Mouse (Mus musculus): ENCODE measurements around the gene Akap6.

Gene Akap6

DNA sequence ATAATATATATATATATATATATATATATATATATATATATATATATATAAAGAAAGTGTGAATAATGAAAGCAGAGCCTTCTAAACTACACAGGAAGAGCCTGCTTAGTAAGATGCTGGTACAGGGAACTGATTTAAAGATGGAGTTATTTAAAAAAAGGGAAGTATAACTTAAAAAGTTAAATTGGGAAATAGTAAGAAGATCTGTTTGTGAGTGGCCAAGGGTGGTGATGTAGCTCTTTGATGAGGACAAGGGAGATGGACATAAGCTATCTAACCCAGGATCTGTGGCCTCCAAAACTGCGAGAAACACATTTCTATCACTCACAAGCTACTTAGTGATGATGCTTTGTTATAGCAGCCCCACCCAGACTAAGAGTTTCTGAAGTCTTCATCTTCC is 146.8 kb downstream of the Akap6 start:
- DNase-seq (ENCODE audit: extremely low read depth, low read depth, low spot score): no peak

DNA sequence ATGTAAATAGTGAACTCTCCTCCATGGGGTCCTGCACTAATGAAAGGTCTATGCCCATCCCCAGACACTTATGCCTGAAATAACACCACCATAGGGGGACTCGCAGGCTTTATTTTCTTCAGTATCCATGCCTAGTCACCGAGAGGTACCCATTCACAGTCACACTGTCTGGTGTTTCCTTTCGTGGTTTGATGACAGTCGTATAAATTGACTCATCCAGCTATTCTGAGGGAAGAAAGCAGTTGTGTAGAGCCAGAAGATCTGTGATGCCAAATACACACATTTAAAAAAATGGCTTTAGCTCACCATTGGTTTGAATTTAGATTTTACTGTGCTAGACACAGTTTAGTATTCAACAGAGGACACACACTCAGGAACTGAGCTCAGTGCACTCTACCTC is 147.8 kb downstream of the Akap6 start:
- DNase-seq (ENCODE audit: extremely low read depth, low read depth, low spot score): no peak

DNA sequence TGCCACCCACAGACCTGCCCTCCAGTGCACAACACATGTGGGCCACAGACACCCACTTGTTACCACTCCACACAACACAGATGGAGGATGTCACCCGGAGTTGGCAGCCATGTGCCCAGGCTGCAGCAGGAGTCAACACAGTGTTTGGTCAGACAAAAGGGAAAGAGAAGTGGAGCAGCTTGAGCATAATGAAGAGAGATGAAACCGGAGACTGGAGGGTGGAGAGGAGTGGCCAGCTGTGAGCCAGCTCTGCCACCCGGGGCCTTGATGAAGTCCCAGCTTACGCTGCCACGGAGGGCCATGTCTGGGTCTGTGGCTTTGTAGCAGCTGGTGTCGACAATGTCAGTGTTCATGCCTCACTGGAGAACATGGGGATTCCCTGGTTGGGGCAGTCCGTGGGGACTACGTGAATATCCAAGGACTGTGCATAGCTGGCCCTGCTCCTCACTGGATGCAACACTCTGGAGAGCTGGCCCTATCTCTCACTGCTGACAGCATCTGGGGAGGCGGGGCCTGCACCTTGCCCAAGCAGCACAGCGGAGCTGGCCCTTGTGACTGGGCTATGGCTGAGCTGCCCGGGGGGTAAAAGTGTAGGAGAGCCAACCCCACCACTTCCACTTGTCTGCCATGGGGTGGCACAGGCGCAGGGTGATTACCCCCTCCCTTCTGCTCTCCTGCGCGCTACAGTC is 148.8 kb downstream of the Akap6 start:
- DNase-seq (ENCODE audit: extremely low read depth, low read depth, low spot score): no peak

DNA sequence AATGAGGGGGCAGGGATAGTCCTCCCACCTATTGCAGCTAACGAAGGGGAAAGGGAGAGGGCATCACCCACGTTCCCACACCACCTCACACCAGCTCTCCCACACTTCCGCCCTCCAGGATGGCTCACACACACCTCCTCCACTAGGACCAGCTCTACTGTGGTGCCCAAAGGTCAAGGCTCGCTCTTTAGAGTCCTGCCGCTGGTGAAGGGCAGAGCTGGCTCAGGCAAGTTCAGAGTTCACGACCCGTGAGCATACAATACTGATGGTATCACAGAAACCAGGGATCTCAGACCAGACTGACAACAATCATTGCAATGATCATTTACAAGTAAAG is 149.3 kb downstream of the Akap6 start:
- no peak for DNase-seq (ENCODE audit: extremely low read depth, low read depth, low spot score)

DNA sequence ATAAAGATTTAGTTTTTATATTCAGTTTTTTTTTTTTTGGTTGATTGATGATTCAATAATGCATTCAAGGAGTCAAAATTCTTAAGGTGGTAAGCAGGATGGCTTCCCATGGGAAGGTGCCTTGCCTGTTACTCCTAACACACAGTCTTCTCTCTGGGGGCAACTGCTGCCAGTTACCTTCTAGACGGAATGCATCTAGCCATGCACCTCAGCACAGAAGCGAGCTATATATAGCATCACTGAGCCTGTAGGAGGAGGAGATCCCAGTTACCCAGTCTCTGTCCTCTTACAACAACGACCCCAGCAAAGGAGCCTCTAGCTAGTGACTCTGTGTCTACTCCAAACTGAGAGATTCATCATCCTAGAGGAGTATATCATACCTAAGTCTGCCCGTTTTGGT is 150.1 kb downstream of the Akap6 start:
- DNase-seq (ENCODE audit: extremely low read depth, low read depth, low spot score): no peak

DNA sequence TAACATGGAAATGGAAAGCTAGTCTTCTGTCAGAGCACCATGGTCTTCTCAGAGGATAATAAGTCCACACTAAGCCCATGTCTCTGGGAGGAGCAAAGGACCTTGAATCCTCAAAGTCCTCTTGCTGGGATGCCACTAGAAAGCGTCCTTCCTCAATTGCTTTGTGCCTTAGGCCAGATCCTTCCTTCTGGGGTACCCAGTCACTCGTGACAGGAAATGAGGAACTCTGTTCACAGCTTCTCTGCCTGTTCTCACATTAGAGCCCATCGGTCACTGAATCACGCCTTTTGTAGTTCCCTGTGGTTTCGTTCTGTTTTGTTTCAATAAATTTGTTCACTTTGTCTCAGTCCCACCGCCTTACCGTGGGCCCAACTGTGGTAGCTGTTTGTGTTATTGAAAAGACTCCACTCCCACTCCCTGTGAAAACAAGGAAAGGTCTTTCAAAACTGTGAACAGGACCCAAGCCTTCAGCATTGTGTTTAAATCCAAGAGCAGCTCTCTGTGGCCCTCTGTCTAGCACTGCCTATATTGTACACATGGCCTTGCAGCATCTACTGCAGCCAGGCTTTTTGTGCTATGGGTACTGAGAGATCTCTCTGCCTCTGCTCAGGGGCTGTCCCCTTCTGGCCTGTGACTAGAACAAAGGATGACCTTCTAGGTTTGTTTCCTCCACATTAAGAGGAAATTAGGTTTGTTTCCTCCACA is 151.3 kb downstream of the Akap6 start:
- DNase-seq (ENCODE audit: extremely low read depth, low read depth, low spot score): no peak

DNA sequence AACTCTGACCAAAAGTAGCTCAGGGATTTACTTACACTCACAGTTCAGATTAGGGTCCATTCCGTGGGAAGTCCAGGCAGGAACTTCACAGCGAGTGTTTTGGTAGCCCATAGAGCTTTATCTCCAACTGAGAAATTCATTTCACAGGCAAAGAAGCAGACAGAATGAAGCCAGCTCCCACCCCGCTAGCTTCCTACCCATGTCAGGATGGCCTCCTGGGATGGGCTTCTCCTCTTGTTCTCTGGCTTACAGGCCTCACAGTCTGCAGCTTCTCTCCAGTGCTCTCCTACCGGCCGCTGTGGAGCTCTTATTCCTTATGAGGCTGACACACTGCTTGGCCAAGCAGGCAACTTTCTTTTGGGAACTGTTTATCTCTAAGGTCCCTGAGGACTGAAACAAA is 152.0 kb downstream of the Akap6 start:
- no peak for DNase-seq (ENCODE audit: extremely low read depth, low read depth, low spot score)

DNA sequence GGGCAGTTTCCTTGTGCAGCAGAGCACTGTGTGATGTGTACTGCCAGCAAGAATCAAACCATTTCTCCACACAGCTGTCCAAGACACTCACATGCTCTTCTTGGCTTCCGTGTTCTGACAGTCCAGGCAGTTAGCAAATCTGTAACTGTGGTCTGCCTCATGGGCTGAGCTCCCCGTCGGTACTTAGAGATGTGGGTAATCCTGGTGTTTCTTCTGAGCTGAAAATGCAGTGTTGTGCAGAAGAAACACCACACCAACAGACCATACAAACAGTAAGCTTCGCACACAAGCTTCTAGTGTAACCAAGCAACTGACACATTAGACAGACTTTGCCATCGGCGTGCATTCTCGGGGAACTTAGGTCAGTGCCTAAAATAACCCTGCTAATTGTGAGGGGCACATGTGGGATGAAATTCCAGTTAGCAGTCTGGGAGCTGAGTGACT is 155.1 kb downstream of the Akap6 start:
- DNase-seq (ENCODE audit: extremely low read depth, low read depth, low spot score): no peak

DNA sequence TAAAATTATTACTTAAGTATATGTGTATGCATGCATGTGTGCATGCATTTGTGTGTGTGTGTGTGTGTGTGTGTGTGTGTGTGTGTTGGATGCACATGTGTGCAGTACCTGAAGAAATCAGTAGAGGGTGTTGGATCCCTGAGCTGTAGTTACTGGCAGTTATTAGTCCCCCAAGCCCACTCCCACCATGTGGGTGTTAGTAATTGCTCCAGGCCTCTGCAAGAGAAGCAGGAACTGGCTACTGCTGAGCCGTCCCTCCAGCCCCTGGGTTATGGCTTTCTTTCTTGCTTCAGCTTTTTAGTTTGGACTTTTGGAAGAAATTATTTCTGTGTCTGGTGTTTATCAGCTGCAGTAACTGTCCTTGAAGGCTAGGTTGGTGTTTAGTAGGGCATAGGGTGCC is 156.9 kb downstream of the Akap6 start:
- DNase-seq (ENCODE audit: extremely low read depth, low read depth, low spot score): no peak

DNA sequence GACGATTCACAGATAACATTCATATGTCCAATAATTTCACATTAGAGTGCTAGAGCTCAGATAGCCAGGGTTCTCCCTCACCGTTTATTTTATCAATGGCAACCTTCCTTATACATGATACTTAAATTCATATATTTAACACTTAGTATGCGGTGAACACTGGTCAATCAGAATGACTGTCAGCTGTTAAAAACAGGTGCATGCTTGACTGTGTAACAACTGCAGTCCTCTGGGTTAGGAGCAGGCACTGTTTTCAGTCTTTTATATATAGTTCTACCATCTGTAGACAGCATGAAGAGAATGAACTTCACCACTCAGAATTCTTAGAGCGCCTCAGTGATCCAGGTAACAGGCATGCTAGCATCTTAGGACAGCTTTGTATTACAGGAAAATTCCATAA is 158.1 kb downstream of the Akap6 start:
- DNase-seq (ENCODE audit: extremely low read depth, low read depth, low spot score): no peak

DNA sequence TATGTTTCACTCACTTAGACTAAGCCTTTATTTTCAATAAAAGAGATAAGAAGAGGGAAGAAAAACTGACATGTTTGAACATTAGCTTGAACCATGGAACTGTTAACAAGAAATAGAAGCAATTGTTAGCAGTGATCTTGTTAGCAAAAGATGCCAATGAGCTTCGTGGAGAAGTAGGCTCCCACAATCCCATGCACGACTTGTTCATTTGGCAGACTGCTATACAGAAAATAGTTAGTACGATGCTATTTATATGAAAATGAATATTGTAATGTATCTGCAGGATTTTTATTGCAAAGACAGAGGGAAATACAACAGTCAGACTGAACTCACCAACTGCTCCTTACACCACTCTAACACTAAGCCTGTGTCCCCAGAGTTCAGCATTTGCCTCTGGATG is 162.7 kb downstream of the Akap6 start:
- DNase-seq (ENCODE audit: extremely low read depth, low read depth, low spot score): no peak

DNA sequence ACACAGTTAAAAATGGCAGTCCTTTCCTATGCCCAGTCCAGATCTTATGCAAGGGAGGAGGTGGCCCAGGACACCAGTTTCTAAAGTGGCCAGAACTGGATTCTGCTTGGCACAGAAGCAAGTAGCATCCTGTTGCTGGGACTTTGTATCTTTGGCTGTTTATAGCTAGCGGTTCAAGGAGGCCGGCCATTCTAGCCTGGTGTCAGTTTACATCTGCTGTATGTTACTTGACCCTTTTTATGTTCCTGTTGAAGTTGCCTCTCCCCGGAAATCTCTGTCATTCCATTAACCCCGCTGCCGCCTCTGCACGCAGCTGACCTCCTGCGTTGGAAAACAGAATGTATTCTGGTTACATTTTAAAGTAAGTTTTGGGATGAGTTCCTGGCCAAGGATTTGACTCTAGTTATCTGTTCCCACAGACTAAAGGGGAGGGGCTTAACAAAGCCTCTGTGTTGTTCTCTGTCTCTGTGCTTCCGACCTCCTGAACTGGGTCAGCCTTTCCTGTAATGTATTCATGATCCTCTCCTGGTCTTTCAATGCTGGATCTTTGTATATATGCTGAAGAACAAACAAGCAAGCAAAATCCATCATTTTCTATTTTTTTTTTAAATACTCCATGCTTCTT is 168.9 kb downstream of the Akap6 start:
- no peak for DNase-seq (ENCODE audit: extremely low read depth, low read depth, low spot score)

DNA sequence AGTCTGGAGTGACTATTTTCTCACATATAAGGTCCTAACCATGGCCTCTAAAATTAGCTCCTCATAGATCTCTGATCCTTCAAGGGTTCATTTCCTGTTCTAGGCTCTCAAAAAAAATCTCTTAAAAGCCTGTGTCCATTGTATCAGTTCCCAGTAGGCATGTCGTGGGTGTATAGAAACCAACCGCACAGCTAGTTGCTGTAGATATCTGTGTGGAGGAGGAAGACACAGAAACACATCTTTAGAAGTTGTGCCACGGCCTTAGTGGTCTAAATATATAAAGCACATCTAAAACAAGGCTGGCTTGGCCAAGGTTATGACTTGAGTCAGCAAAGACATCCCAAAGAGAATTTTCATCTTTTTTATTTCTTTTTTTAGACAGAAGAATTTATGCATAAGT is 172.4 kb downstream of the Akap6 start:
- no peak for DNase-seq (ENCODE audit: extremely low read depth, low read depth, low spot score)

DNA sequence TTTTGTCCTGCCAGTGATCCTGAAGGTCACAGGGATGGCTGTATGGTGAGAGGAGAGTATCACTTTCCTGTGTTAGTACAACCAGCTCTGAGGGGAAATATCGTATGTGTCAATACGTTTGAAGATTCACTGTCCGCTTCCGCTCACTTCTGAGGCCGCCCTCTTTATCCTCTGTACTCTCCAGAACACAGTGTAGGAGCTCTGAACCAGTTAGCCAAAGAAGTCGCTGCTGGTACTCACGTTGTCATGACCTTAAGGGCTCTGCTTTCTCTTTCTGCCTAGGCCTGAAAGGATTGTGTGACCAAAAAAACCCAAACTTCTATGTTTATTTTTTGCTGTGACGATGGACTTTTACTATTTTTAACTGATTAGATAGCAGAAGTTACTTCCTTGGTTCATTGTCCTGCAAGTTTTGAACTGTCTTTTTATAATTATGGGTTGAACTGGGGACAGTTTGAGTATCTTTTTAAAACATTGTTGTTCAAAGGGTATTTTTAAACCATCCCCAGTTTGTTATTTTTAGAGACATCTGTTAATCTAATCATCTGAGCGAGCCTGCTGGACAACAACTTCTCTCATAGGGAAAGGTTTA is 175.2 kb downstream of the Akap6 start:
- no peak for DNase-seq (ENCODE audit: extremely low read depth, low read depth, low spot score)

DNA sequence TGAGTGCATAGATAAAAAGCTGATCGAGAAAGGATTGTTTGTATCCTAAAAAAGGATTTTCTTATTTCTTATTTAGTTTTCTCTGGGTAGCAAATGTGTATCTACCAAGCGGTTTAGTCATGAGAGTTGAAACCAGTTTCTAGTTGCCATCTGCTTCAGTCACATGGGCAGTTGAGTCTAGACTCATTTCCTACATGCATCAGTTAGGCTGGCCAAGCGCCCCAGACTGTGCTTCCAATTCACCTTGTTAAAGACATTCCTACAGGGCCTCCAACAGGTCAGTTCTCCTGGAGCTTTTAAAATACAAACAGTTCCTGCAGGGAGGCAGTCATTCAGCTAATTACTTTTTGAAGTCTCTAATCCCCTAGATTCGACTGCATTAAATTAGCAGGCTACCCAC is 176.9 kb downstream of the Akap6 start:
- DNase-seq (ENCODE audit: extremely low read depth, low read depth, low spot score): no peak

DNA sequence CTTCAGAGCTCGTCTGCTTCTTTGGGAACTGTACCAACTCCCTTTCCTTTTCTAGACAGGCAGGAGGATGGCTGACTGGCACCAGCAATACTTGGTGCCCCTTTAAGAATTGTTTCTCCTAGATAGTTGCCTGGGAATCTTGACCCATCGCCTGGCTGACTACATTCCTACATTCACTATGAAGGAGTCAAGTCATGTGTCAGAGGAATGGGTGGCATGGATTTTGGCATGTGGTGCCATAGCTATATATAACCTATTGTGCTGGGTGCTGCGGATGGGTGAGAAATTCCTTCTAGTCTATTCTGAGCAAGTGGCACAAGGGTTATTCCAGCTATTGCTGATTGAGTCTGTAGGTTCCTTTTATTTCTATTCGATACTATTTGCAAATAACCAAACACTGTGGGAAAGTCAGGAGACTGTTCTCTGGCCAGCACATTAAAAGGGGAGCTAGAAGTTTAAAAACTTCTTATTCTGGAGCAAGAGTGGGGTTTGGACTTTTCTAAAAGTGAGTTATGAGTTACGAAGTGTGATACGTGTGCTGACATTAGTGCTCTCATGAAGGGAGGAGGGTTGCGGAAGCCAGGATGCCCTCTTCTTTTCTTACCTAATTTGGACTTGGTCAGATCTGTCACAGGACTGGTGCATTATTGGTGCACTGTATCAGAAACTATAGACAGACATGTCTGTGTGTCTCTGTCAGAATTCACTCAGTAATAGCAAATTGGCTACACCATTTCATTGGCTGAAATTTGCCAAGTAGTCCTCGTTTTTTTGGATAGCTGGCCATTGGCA is 178.0 kb downstream of the Akap6 start:
- no peak for DNase-seq (ENCODE audit: extremely low read depth, low read depth, low spot score)

DNA sequence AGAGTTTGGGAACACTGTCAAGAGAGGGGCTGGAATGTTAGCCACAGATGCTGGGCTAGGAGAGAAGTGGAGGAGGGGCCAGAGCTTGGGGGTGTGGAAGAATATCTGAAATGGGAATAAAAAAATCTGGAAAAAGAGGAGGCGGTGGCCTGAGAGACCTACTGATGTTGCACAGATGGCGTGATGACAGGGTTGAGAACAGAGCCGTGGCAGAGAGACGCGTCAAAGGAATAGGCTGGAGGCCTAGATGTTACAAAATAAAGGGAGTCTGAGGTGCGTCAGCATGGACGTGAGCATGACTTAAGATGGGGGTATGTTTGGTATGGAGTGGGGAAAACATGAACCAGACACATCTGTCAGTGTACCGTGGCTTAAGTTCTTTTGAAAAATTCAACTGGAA is 180.1 kb downstream of the Akap6 start:
- no peak for DNase-seq (ENCODE audit: extremely low read depth, low read depth, low spot score)

DNA sequence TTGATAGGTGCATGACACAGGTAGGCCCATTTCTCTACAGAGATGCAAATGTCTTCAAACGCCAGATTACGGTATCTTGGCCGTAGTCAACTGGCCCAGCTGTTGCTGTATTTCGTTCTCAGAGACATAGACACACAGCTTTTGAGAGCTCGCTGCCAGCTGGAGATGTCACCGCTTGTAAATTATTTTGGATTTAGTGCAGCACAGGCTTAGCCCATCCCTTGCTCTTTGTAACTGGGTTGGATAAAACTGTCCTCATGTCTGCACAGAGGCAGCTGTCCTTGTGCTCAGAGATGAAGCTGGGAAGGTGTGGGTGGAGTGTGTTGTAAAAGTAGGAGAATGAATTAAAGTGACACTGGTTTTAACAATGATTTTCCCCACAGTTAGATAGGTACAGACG is 193.3 kb downstream of the Akap6 start:
- no peak for DNase-seq (ENCODE audit: extremely low read depth, low read depth, low spot score)

DNA sequence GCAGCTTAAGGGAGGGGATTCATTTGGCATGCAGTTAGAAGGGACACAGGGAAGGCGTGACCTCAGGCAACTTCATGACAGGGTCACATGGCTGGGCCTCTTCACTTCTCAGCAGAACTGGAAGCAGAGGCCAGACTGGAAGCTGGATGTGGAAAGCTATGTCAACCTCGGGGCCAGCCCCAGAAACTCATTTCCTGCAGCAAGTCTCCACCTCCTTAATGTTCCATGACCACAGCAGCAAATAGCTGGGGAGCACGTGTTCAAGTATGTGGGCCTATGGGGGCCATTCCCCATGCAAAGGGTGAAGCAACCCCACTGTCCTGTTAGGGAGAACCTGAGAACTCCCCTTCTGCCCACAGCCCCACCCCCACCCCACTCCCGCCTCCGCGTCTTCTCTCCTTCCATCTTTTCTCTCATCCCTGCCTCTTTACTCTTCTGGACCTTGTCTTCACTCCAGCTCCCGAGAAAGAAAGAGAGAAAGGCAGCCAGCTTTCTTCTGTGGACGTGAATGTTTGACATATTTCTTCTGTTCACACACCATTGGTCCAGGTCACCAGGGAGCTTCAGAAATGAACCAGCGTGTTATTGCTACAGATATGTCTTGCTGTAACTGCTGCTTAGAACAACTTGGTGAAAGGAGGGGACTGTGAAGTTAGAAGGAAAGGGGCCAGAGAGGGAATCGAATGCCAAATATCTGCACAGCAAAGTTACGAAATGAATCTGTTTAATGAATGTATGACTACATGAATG is 194.6 kb downstream of the Akap6 start:
- no peak for DNase-seq (ENCODE audit: extremely low read depth, low read depth, low spot score)

DNA sequence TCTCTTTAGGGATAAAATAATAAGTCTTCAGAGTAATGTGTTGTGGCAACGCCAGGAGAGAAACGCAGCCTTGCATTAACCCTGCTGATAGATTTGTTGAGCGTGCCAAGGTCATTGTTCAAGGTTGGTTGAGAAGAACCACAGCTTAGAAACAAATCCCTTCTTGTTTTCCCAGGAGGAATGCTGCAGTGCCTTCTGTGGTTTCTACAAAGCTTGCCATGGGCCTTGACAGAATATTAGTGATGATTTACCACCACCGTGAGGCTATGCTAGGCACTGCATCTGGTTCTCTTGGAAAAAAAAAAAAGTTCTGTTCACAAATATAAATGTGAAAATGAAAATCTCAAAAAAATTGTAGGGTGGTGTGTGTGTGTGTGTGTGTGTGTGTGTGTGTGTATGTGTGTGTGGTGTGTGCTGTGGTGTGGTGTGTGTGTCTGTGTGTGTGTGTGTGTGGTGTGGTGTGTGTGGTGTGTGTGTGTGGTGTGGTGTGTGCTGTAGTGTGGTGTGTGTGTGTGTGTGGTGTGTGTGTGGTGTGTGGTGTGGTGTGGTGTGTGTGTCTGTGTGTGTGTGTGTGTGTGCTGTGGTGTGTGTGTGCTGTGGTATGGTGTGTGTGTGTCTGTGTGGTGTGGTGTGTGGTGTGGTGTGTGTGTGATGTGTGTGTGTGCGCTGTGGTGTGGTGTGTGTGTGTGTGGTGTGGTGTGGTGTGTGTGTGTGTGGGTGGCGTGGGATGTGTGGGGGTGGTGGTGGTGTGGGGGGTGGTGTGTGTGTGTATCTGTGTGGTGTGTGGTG is 196.7 kb downstream of the Akap6 start:
- DNase-seq (ENCODE audit: extremely low read depth, low read depth, low spot score): peak; percentile 49
